Mouse (Mus musculus): ENCODE results near the gene Rnf157.
"Not testable (repeated sequence)": the region's sequence is repeated elsewhere in the genome, so short reads cannot be mapped to it uniquely, and the experiment has no call there.

The Rnf157 gene

DNA sequence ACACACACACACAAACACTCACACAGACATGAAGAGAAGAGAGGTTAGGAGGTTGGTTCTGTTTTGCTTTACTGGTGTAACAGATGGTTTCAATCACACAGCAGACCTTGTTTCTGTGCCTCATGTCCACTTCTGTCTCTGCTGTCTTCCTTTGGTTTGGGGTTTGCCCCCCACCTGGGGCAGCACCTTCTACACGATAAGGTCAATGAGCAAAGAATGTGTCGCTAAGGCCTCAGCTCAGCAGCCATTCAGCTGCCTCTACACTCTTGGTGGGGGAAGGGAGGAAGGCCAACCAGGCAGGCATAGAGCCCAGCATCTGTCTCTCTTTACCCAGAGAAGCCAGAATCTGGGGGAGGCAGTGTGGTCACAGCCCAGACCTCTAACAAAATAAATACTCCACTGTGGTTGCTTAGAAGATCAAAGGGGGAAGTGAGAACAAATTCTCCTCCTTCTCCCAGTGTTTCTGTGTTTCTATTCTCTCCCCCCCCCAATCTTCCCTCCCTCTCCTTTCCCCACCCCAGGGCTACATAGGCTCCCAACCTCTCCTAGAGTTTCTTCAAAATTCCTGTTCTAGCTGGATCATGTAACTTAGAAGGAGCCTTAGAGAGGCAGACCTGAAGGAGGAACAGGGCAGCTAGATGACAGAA, 5.5 kb upstream of the Rnf157 start:
- no peak for DNase-seq (ENCODE audit: low read depth, low spot score)

DNA sequence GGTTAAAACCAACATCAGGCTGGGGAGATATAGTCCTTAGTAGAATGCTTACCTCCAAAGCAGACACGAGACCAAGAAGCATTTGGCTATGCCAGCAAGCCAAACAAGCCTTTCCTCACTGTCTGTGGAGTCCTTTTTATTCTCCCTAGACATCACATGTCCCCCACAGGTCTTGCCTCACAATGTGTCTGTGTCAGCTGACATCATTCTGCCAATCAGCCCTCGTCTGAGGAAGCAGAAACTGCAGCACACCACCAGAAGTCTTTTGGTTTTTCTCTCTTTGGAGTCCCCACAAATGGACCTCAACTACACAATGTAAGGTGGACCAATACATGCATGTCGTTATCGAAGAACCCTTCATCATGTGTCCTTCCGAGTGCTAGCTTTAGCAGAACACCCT, 4.2 kb upstream of the Rnf157 start:
- DNase-seq (ENCODE audit: low read depth, low spot score), result no peak

DNA sequence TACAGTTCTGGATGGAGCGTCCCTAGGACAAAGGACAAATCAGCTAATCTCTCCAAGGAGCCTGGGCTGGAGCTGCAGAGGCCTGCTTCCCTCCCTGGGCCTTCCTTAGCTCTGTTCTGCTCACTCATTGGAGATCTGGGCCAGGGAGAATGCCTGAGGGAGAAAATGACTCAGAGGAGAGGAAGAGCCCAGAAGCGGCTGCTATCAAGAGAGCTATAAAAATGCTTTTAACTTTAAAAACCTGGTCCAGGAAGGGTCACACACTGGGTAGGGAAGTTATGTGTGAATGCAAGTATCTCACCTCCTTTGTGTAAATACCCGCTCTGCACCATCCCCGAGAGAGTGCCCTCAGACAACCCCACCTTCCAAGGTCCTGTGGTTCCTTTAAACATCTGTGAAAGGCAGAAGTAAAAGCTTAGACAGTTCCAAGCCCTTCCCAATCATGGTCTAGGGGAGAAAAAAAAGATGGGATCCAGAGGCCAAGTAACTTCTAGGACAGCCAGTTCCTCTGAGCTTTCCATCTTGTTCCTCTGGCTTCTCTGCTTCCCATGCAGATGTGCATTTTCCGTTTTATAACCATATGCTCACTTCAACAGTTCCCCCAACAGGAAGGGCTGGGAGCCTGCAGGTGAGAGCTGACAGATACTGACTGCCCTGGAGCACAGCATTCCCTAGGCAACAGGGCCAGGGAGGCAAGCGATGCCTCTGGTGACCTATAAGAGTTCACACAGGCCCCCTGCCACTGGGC, 3.5 kb upstream of the Rnf157 start:
- no peak for DNase-seq (ENCODE audit: low read depth, low spot score)

DNA sequence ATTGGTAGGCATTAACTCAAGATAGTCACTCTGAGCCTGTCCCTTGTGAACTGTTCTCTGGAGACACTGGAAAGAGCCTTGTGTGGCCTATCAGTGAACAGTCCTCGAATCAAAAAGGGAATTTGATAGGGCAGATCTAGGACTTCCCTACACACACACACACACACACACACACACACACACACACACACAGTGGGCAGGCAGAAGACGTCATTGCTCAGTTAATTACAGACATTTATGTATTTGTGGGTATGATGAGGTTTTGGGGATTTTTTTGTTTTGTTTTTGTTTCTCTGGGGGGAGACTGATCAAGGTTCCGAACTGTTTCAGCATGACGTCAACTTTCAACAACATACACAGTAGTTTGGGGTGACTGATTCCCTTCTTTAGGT, 795 bp upstream of the Rnf157 start:
- DNase-seq (ENCODE audit: low read depth, low spot score), result no peak

DNA sequence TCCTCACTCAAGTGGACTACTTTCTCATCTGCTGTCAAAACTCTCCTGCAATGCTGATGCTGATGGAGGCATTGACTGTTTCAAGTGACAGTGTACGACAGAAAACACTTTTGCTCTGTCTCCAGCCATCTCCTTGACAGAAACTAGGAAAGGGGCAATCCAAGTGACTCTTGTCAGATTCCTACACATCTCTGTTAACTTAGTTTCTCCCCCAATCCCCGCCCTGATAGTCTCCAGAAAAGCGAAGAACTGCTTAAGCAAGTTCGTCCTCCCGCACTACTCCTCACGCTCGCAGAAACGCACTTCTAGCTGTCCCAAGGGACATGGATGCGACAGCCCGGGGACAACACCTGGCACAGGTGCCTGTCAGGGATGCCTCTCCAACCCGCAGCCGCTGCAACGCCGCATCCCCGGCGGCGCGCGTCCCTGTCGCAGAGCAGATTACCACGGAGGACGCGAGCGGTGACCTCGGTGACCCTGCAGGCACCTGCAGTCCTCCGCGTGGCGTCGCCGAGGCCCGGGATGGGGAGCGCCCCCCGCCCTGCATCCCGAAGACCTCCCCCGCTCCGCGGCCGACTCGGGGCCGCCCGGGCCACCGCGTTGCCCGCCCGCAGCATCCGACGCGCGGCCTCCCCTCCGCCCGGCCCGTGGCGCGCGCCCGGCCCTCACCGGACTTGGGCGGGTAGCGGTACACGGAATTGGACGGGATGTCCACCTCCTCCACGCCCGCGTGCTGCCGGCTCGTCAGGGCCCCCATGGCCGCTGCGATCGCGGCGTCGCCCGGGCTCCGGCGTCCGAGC, 604 bp downstream of the Rnf157 start:
- no peak for DNase-seq (ENCODE audit: low read depth, low spot score)

DNA sequence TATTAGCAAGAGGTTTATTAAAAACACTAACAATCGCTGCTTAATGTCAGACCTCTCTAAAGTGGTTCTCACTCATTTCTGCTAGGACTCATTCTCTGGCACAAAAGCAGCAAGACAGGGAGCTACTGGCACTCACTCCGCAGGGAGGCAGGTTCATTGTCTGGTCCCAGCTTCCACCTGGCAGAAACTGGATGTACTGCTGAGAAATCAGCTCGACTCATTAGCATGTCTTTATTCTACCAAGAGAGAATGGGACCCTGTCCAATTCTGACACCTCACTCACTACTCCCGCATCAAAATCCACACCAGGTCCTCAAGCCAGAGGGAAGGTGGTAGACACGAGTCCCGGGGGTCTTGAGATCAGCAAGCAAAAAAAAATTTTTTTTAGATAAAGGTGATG, 1.2 kb downstream of the Rnf157 start:
- no peak for DNase-seq (ENCODE audit: low read depth, low spot score)

DNA sequence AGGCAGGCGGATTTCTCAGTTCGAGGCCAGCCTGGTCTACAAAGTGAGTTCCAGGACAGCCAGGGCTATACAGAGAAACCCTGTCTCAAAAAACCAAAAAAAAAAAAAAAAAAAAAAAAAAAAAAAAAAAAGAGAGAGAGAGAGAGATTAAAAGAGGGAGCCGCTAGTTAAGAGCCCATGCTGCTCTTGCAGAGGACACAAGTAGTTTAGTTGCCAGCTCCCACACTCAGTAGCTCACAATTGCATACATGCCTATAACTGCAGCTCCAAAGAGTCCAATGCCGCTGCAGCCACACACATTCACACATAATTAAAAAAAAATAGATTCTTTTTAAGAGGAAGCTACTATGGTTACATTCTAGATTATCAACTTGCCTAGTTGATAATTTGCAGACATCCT, 2.4 kb downstream of the Rnf157 start:
- not testable (repeated sequence) for DNase-seq (ENCODE audit: low read depth, low spot score)

DNA sequence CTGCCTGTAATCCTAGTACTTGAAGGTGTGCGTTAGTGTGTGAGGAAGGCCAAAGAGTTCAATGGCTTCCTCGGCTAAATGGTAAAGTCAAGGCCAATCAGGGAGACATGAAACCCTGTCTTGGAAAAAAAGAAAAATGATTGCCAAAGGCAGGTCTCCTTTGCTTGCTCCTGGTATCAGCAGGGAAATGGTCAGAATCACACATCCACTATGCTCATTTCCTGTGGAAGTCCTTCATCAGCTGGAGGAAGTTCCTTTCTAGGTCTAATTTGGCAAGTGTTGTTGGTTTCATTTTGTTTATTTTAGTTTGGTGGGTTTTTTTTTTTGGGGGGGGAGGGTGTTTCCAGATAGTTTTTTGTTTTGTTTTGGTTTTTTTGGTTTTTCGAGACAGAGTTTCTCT, 3.8 kb downstream of the Rnf157 start:
- no peak for DNase-seq (ENCODE audit: low read depth, low spot score)

DNA sequence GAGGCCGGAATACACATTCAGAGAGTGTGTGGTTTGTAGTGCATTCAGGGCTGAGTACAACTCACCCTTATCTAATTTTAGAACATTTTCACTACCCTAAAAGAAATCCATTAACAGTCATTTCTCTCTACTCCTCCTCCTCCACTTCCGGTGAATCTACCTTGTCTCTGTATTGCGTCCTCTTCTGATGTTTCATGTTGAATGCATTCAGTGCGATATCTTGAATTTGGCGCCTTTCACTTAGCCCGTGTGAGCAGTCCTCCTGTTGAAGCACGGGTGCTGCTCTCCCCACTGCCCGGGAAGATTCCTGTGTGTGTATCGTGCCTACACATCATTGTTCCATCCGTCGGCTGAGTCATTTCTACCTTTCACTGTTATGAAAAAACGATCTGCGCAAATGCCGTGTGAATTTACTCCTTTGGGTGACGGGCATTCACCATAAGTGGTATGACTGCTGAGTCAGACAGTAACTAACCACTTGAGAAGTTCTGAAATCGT, 6.6 kb downstream of the Rnf157 start:
- no peak for DNase-seq (ENCODE audit: low read depth, low spot score)

DNA sequence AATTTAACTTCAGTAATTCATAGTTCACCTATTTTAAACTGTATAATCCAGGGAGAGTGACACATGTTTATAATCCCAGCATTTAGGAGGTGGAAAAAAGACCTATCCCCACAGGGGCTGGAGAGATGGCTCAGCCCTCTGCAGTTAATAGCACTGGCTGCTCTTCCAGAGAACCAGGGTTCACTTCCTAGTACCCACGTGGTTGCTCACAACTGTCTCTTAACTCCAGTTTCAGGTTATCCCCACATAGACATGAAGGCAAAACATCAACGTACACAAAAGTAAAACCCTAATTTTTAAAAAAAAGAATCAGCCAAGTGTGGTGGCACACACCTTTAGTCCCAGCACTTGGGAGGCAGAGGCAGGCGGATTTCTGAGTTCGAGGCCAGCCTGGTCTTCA, 7.2 kb downstream of the Rnf157 start:
- DNase-seq (ENCODE audit: low read depth, low spot score), result no peak

DNA sequence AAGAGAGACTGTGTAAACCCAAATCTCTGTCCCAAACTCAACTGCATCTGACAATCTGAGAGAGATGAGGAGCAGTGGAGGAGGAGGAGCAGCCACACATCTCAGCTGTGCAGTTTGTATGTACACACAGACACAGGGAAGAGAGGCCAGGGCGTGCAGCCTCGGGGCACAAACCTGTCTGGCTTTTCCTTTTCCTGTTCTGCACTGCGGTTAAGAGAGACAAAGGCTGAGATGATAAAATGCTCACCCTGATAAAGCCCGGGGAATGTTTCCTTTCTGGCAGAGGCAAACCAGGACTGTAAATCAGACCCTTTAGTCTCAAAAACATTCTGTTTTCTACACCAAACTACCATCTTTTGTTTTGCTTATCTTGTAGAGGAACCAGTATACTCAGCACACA, 12.3 kb downstream of the Rnf157 start:
- no peak for DNase-seq (ENCODE audit: low read depth, low spot score)

DNA sequence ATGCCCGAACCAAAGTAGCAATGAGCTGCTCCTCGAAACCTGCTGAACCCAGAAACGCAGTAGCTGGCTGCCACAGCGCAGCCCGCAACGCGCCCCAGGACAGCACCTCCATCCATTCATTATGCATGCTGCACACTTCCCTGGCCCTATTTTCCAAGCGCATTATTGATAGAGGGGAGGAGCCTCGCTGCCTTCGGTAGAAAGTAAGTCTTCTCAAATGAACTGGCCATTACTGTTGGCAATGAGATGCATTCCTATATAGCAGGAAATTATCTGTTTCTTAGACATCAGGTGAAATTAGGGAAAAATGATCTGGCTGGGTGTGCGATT, 14.5 kb downstream of the Rnf157 start:
- DNase-seq (ENCODE audit: low read depth, low spot score), result no peak

DNA sequence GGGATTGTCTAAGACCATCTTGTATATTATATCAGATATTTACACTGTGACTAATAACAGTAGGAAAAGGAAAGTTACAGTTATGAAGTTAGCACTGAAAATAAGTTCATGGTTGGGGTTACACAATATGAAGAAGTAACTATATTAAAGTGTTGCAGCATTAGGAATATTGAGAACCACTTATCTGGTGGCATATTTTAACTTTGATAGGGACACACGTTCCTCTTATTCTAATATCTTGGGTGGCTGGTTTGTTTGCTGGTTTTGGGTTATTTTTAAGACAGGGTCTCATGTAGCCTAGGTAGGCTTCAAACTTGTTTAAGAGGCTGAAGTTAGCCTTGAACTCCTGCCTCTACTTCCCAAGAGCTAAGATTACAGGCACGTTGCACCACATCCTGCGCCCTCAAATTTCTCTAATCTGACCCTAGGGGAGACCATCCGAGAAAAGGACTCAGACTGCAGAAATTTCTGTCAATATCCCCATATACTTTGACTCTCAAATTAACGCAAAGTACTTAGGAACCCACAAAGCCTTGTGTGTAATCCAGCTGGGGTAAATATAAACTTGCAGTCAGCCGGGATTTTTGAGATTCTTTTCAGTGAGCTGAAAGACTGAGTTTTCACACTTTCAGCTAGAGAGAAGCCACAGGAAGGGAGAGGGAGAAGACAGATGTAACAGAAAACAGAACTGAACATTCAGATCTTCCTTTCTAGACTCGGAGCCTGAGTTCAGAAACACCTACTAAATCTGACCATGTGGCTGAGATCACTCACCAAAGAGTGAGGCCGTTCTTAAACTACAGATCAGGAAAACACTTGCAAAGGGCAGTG, 15.1 kb downstream of the Rnf157 start:
- no peak for DNase-seq (ENCODE audit: low read depth, low spot score)

DNA sequence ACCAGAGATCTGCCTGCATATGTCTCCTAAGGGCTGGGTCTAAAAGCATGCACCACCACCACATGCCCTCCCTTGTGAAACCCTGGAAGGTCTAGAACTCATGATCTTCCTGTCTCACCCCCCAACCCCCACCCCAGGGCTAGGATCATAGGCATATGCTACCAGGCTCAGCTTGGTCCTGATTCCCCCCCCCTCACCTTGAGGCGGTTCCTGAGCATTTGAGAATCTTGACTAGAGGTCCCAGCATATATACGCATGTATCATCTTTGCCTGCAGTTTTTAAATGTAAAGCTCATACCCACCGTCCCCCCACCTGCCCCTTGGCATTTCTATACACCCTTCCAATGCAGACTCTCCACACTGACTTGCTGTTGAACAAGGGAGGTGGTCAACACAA, 15.9 kb downstream of the Rnf157 start:
- DNase-seq (ENCODE audit: low read depth, low spot score), result no peak

DNA sequence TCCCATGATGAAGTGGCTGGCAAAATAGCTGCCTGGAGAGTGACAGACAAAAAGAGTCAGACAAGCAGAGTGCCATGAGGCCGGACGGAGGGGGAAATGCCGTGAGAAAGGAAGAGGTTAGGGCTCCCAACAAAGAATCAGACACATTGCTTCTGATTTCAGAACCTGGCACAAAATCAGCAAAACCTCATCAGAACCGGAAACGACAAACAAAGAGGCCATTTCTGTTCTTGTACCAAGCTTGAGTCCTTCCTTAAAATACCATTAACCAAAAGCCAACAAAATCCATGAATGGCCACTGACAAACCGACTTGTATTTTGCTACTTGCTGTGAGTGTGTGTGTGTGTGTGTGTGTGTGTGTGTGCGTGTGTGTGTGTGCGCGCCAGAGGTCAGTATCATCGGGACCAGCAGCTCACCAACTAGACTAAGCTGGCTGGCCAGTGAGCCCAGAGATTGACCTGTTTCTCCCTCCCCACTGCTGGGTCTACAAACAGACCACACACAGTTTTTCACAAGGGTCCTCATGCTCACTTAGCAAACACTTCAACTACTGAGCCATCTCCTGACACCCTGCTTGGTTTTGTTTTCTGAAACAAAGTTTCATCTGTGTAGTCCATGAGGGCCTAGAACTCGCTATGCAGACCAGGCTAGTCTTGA, 16.4 kb downstream of the Rnf157 start:
- no peak for DNase-seq (ENCODE audit: low read depth, low spot score)

DNA sequence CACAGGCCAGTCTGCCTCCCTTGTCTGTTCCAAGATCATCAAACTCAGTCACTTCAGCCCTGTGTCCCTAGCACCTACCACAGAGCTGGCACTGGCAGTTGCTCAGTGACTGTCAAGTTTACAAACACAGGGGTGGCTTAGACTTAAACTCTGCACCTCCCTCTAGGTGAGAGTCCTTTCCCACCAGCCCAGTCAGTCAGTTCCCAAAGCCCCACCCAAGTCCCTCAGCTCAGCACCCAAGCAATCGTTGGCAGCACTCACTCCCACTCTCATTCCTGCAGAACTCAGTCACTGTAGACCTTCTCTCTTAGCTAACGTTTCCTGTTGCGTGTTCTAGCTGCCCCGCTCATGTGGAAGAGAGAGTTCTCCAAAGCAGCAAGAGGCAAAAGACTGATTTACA, 18.1 kb downstream of the Rnf157 start:
- DNase-seq (ENCODE audit: low read depth, low spot score), result no peak

DNA sequence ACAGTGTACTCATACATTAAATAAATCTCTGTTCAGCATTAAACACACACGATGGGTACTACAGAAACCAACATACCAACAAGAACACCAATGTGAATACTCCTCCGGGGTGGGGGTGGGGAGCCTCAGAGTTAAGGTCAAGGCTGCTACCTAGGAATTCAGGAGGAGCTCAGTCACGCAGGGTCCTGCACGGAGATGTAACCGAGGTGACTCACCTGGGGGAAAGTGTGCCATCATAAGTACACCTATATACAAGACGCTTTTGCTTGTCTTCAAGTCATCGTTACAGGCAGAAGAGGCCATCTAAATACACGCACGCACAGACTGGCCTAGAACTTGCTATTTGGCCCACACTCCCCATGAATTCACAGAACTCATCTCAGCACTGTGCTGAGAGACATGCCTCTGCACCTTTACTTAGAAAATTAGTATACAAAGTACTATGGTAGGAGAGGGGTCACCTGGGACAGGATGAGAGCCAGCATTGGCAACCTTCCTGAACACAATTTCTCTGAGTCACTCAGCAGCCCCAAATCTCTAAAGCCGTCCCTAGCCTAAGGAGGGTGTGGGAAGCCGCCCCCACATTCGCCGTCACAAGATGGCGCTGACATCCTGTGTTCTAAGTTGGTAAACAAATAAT, 23.9 kb downstream of the Rnf157 start:
- no peak for DNase-seq (ENCODE audit: low read depth, low spot score)

DNA sequence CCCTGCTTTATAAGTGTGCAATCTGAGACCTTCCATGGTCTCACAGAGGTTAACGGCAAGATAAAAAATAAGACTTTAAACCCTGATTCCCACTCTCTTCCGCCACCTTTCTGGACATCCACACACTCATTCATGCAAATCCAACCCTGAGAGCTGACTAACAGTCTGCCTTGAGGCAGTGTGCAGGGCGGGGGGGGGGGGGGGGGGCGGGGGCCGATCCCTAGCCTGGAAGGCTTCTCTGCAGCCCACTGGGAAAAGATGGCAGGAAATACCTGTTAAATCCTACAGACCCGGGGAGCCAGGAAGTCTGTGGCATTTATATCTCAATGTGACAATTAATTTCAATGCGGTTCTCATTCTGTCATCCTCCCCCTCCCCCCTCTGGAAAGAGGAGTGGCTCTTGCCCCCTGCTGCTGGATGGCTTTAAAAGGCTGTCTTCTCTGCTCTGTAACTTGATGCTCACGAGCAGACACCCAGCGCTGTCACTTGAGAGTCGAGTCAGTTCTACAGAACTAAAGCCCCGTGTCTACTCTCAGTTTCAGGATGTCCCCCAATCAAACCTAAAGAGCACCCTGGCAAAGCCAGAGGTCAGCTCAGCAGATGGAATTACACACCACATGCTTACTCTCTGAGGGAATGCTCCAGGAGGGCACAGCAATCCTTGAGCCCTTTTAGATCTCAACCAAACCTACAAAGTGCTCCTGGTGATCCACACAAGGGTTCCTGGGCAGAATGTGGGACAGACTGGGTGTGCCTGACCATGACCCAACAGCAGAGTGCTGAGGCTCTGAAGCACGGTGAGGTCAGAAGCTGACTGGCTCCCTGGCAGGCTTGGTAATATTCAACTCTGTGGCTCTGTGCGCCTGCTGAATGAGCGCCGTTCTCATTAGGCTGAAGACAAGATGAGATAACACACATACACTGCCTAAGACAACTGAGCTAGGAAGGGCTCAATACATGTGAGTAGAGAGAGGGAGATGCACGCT, 25.5 kb downstream of the Rnf157 start:
- no peak for DNase-seq (ENCODE audit: low read depth, low spot score)

DNA sequence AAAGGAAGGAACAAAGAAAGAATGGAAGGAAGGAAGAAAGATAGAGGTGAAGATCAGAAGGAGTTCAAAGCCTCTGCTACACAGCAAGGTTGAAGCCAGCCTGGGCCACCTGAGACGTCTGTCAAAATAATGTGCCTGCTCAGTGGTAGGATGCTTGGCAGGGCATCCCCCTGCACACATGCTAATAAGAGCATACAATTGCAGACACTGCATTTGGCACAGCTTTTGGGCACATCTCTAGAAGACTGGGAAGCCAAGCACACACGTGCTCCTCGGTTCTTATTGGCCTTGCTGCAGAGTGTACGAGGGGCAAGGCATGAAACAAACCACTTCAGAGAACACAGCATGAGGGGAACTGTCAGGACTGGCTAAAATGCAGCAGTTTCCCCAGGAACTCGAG, 26.8 kb downstream of the Rnf157 start:
- no peak for DNase-seq (ENCODE audit: low read depth, low spot score)

DNA sequence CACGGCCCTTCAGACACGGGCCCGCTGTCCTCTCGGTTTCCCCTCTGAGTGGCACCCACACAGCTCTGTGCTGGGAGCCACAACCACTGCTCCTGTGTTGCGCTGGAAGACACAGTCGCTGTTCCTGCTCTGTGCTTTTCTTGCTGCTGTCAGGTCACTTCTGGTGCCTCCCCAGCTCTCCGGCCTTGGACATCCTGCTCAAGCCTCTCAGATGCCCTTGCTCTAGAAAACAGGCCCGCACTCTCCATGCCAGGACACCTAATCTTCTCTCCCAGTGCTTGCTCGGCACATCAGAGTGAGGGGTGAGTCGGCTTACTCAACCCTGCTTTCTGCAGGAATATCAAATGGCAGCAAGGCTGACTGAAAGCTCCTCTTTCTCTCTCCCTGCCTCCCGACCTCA, 28.7 kb downstream of the Rnf157 start:
- DNase-seq (ENCODE audit: low read depth, low spot score), result no peak
